Mouse (Mus musculus) CH12.LX (cell line): ENCODE results near the gene Vmn2r55. TPM values are rescaled to one million over a fixed set of nuclear protein-coding genes. Genes with fewer than 3 reads are reported as not detected.
"Not testable (repeated sequence)": the region's sequence is repeated elsewhere in the genome, so short reads cannot be mapped to it uniquely, and the experiment has no call there.

Experiments
- DNase-seq: peaks from one replicate; pipeline ENCODE4 v3.0.0-alpha.2; 2013; ENCODE audit errors: extremely low read depth
- H3K27ac ChIP-seq: 2 replicates; pipeline ENCODE4 v1.5.1; 2012; ENCODE audit warnings: low read depth, mild to moderate bottlenecking, control low read depth, moderate library complexity; ENCODE audit not compliant: insufficient read depth
- H3K27me3 ChIP-seq: replicated peaks from 2 replicates; pipeline ENCODE3; 2012; ENCODE audit warnings: inconsistent platforms
- H3K36me3 ChIP-seq, 2 experiments: replicated peaks in 1 of 2; 2 replicates each; pipeline versions ENCODE3 to v1.6.1; 2012; ENCODE audit warnings: inconsistent platforms in 1 of 2, low read length in 1 of 2, mild to moderate bottlenecking in 1 of 2, mixed read lengths in 1 of 2, moderate library complexity in 1 of 2; ENCODE audit not compliant: control insufficient read depth in 1 of 2, insufficient read depth in 1 of 2
- H3K4me1 ChIP-seq, 2 experiments: 2 replicates each; pipeline ENCODE4 v1.6.1; 2012; ENCODE audit warnings: inconsistent platforms in 1 of 2, moderate library complexity in 1 of 2; ENCODE audit not compliant: insufficient read depth in 2 of 2, control insufficient read depth in 1 of 2
- H3K4me2 ChIP-seq: 2 replicates; pipeline ENCODE4 v1.6.1; 2012; ENCODE audit warnings: low read depth, mild to moderate bottlenecking, control low read depth; ENCODE audit not compliant: poor library complexity, insufficient read depth, severe bottlenecking
- H3K4me3 ChIP-seq, 3 experiments: fragments of 150-350 bp in 1 of 3; sonication (generic) in 1 of 3; replicated peaks in 1 of 3; 2 replicates each; pipeline versions ENCODE3 to v1.5.1; 2011 to 2012; ENCODE audit warnings: low read depth in 2 of 3, low read length in 2 of 3, mild to moderate bottlenecking in 2 of 3, moderate library complexity in 2 of 3, control low read depth in 1 of 3, improper control_type of control experiment in 1 of 3, inconsistent platforms in 1 of 3, mixed read lengths in 1 of 3; ENCODE audit not compliant: poor library complexity in 1 of 3
- H3K79me2 ChIP-seq: replicated peaks from 2 replicates; pipeline ENCODE4 v1.6.1; 2012; ENCODE audit warnings: mild to moderate bottlenecking, moderate library complexity; ENCODE audit not compliant: control insufficient read depth, poor library complexity, insufficient read depth, severe bottlenecking; ENCODE audit errors: extremely low read depth
- H3K9ac ChIP-seq: 2 replicates; pipeline ENCODE4 v1.6.1; 2012; ENCODE audit warnings: low read depth, mild to moderate bottlenecking, control low read depth, moderate library complexity; ENCODE audit not compliant: insufficient read depth
- H3K9me3 ChIP-seq: replicated peaks from 2 replicates; pipeline ENCODE3; 2012; ENCODE audit warnings: low read length, inconsistent platforms, mixed read lengths
- CHD2 ChIP-seq: IDR thresholded peaks from 2 replicates; pipeline ENCODE4 v1.6.1; 2011; ENCODE audit warnings: low read length, improper control_type of control experiment
- EP300 ChIP-seq: IDR thresholded peaks from 2 replicates; pipeline ENCODE4 v1.6.1; 2011; ENCODE audit warnings: low read length, improper control_type of control experiment
- ETS1 ChIP-seq: conservative IDR thresholded peaks from 2 replicates; pipeline ENCODE4 v1.6.1; 2012; ENCODE audit warnings: low read depth, mild to moderate bottlenecking, inconsistent platforms, low read length, improper control_type of control experiment, moderate library complexity
- JUN ChIP-seq: IDR thresholded peaks from 2 replicates; pipeline ENCODE4 v1.6.1; 2011; ENCODE audit warnings: low read depth, mild to moderate bottlenecking, low read length, improper control_type of control experiment, moderate library complexity; ENCODE audit not compliant: insufficient read depth
- MAZ ChIP-seq: IDR thresholded peaks from 2 replicates; pipeline ENCODE4 v1.6.1; 2012; ENCODE audit warnings: low read depth, mild to moderate bottlenecking, inconsistent platforms, low read length, improper control_type of control experiment, moderate library complexity
- NRF1 ChIP-seq: IDR thresholded peaks from 2 replicates; pipeline ENCODE4 v1.6.1; 2014; ENCODE audit warnings: low read depth, mild to moderate bottlenecking, inconsistent platforms, low read length, improper control_type of control experiment, moderate library complexity
- POLR2AphosphoS2 ChIP-seq: IDR thresholded peaks from 2 replicates; pipeline ENCODE4 v1.6.1; 2011; ENCODE audit warnings: low read depth, low read length, improper control_type of control experiment
- SMC3 ChIP-seq: IDR thresholded peaks from 2 replicates; pipeline ENCODE4 v1.6.1; 2011; ENCODE audit warnings: low read depth, low read length, improper control_type of control experiment
- UBTF ChIP-seq: IDR thresholded peaks from 2 replicates; pipeline ENCODE4 v1.6.1; 2012; ENCODE audit warnings: low read depth, mild to moderate bottlenecking, inconsistent platforms, low read length, improper control_type of control experiment, moderate library complexity
- ZC3H11A ChIP-seq: IDR thresholded peaks from 2 replicates; pipeline ENCODE4 v1.6.1; 2012; ENCODE audit warnings: low read depth, mild to moderate bottlenecking, inconsistent platforms, low read length, improper control_type of control experiment
- ZNF384 ChIP-seq: IDR thresholded peaks from 2 replicates; pipeline ENCODE4 v1.6.1; 2012; ENCODE audit warnings: low read depth, low read length, improper control_type of control experiment, inconsistent platforms
- dilution Hi-C: fragments of 300-500 bp; cut with MboI; formaldehyde crosslinking; loops from 2 replicates; pipeline ENCODE4 v1.14.3; 2020; ENCODE audit warnings: low sequenced_read_pairs; ENCODE audit not compliant: extremely low pct_unique_long_range_greater_than_20kb, extremely low pct_ligation_motif_present
- in situ Hi-C: fragments of 300-500 bp; cut with MboI; formaldehyde crosslinking; loops from 3 replicates; pipeline ENCODE4 v1.14.3; 2019; ENCODE audit warnings: low sequenced_read_pairs, low pct_ligation_motif_present, low pct_unique_long_range_greater_than_20kb, mixed read lengths
- polyA plus RNA-seq: library from polyadenylated mRNA; unstranded; fragments of >175 nt; gene quantifications from 2 replicates; pipeline ENCODE4 v1.2.1, GENCODE M21; 2012; ENCODE audit warnings: low read depth; ENCODE audit not compliant: insufficient read length
- total RNA-seq, 2 experiments: library from RNA; depleted of rRNA; stranded (reverse); fragments of 300-350 nt in 1 of 2; fragments of >200 nt in 1 of 2; gene quantifications; 2 replicates each; pipeline ENCODE4 v1.2.3; 2012 to 2014

Vmn2r55 gene
- total RNA-seq (2012; rRNA removed): not detected in 2 replicates
- not detected in 2 replicates for total RNA-seq (2014; rRNA removed)
- polyA plus RNA-seq: not detected in 2 replicates

GRCm38 (mm10) chr7:12684903-12685302 lies at the start of gene Vmn2r55:
Gene Vmn2r55 (minus strand): TSS chr7:12685003.
- H3K9ac ChIP-seq, H3K27ac ChIP-seq, H3K36me3 ChIP-seq, H3K4me3 ChIP-seq, H3K4me2 ChIP-seq, H3K27me3 ChIP-seq, H3K9me3 ChIP-seq, dilution Hi-C loops, H3K79me2 ChIP-seq, H3K4me1 ChIP-seq, in situ Hi-C loops, DNase-seq: not testable (repeated sequence)

- H3K9ac ChIP-seq, dilution Hi-C loops, H3K79me2 ChIP-seq, H3K4me3 ChIP-seq, H3K36me3 ChIP-seq, DNase-seq, H3K27ac ChIP-seq, H3K4me1 ChIP-seq, H3K9me3 ChIP-seq, H3K4me2 ChIP-seq, in situ Hi-C loops, H3K27me3 ChIP-seq: not testable (repeated sequence)
These were observed 44.6 kb downstream of the Vmn2r55 start, which contains the start of gene Vmn2r54 for GRCm38 (mm10) chr7:12640219-12640618. Gene Vmn2r54 (minus strand): TSS chr7:12640319.

- Histone ChIP-seq H3K9ac (no peak within 1 kb of the TSS), H3K9me3 (no peaks in the 10 kb centered on the region), H3K4me3 (no peak within 1 kb of the TSS), H3K4me2 (no peak within 1 kb of the TSS), H3K27me3 (peaks cover 36% of the 10 kb centered on the region), H3K36me3 (no peaks in the 10 kb centered on the region), H3K27ac (no peak within 1 kb of the TSS), H3K79me2 (no peaks in the 10 kb centered on the region), H3K4me1 (no peaks in the 10 kb centered on the region)
- dilution Hi-C loops: no loop called here
- in situ Hi-C loops: no loop called here
- no peak for DNase-seq
- no peak for TF ChIP-seq CHD2
- no peak for TF ChIP-seq MAZ
- no peak for TF ChIP-seq SMC3
- TF ChIP-seq POLR2AphosphoS2: no peak
- no peak for TF ChIP-seq ZNF384
- TF ChIP-seq JUN: no peak
- TF ChIP-seq NRF1: no peak
- TF ChIP-seq ETS1: no peak
- TF ChIP-seq ZC3H11A: no peak
- TF ChIP-seq EP300: no peak
- no peak for TF ChIP-seq UBTF
These were observed 76.1 kb downstream of the Vmn2r55 start, which contains the start of gene Vmn2r53 for GRCm38 (mm10) chr7:12608688-12609087. Gene Vmn2r53 (minus strand): TSS chr7:12608788.

Other genes starting within 250 kb of the Vmn2r55 start
- 5.0 and 5.4 TPM in 2 replicates for gene Zfp606, start 206.7 kb downstream of the Vmn2r55 start, total RNA-seq (2012; rRNA removed)
- 5.7 and 5.8 TPM in 2 replicates for gene Zfp606, start 206.7 kb downstream of the Vmn2r55 start, total RNA-seq (2014; rRNA removed)
- gene Zfp606, start 206.7 kb downstream of the Vmn2r55 start, polyA plus RNA-seq: 1.7 and 2.1 TPM in 2 replicates
- gene 2900092C05Rik, start 172.5 kb downstream of the Vmn2r55 start, total RNA-seq (2012; rRNA removed): not detected in 2 replicates
- not detected in 2 replicates for gene 2900092C05Rik, start 172.5 kb downstream of the Vmn2r55 start, total RNA-seq (2014; rRNA removed)
- gene 2900092C05Rik, start 172.5 kb downstream of the Vmn2r55 start, polyA plus RNA-seq: not detected in 2 replicates
- gene Vmn2r53, start 76.2 kb downstream of the Vmn2r55 start, total RNA-seq (2012; rRNA removed): not detected in 2 replicates
- not detected in 2 replicates for gene Vmn2r53, start 76.2 kb downstream of the Vmn2r55 start, total RNA-seq (2014; rRNA removed)
- 0.01 TPM in 2 replicates for gene Vmn2r53, start 76.2 kb downstream of the Vmn2r55 start, polyA plus RNA-seq
- gene Vmn2r54, start 44.7 kb downstream of the Vmn2r55 start, total RNA-seq (2012; rRNA removed): not detected in 2 replicates
- not detected in 2 replicates for gene Vmn2r54, start 44.7 kb downstream of the Vmn2r55 start, total RNA-seq (2014; rRNA removed)
- not detected in 2 replicates for gene Vmn2r54, start 44.7 kb downstream of the Vmn2r55 start, polyA plus RNA-seq
- gene Vmn2r56, start 50.0 kb upstream of the Vmn2r55 start, total RNA-seq (2012; rRNA removed): not detected in 2 replicates
- not detected in 2 replicates for gene Vmn2r56, start 50.0 kb upstream of the Vmn2r55 start, total RNA-seq (2014; rRNA removed)
- not detected in 2 replicates for gene Vmn2r56, start 50.0 kb upstream of the Vmn2r55 start, polyA plus RNA-seq
- 1.6 and 1.8 TPM in 2 replicates for gene Zscan18, start 118.6 kb upstream of the Vmn2r55 start, total RNA-seq (2012; rRNA removed)
- gene Zscan18, start 118.6 kb upstream of the Vmn2r55 start, total RNA-seq (2014; rRNA removed): 0.56 and 1.4 TPM in 2 replicates
- gene Zscan18, start 118.6 kb upstream of the Vmn2r55 start, polyA plus RNA-seq: 1.3 and 1.6 TPM in 2 replicates
- 4.4 and 4.5 TPM in 2 replicates for gene Zfp329, start 133.9 kb upstream of the Vmn2r55 start, total RNA-seq (2012; rRNA removed)
- gene Zfp329, start 133.9 kb upstream of the Vmn2r55 start, total RNA-seq (2014; rRNA removed): 3.9 and 7.2 TPM in 2 replicates
- 4.3 and 4.5 TPM in 2 replicates for gene Zfp329, start 133.9 kb upstream of the Vmn2r55 start, polyA plus RNA-seq
- 29.3 and 31.0 TPM in 2 replicates for gene Zfp110, start 149.8 kb upstream of the Vmn2r55 start, total RNA-seq (2012; rRNA removed)
- 26.6 and 31.5 TPM in 2 replicates for gene Zfp110, start 149.8 kb upstream of the Vmn2r55 start, total RNA-seq (2014; rRNA removed)
- gene Zfp110, start 149.8 kb upstream of the Vmn2r55 start, polyA plus RNA-seq: 14.8 and 16.2 TPM in 2 replicates
- gene Zfp128, start 196.2 kb upstream of the Vmn2r55 start, total RNA-seq (2012; rRNA removed): 1.2 and 1.4 TPM in 2 replicates
- 0.96 and 1.2 TPM in 2 replicates for gene Zfp128, start 196.2 kb upstream of the Vmn2r55 start, total RNA-seq (2014; rRNA removed)
- 0.61 and 0.78 TPM in 2 replicates for gene Zfp128, start 196.2 kb upstream of the Vmn2r55 start, polyA plus RNA-seq
- gene Zscan22, start 212.8 kb upstream of the Vmn2r55 start, total RNA-seq (2012; rRNA removed): 3.2 and 4.2 TPM in 2 replicates
- 2.8 and 3.3 TPM in 2 replicates for gene Zscan22, start 212.8 kb upstream of the Vmn2r55 start, total RNA-seq (2014; rRNA removed)
- 7.6 and 8.9 TPM in 2 replicates for gene Zscan22, start 212.8 kb upstream of the Vmn2r55 start, polyA plus RNA-seq
- gene Rps5, start 237.3 kb upstream of the Vmn2r55 start, total RNA-seq (2012; rRNA removed): 3,671 and 4,026 TPM in 2 replicates
- 3,631 and 4,293 TPM in 2 replicates for gene Rps5, start 237.3 kb upstream of the Vmn2r55 start, total RNA-seq (2014; rRNA removed)
- 2,088 and 2,166 TPM in 2 replicates for gene Rps5, start 237.3 kb upstream of the Vmn2r55 start, polyA plus RNA-seq
- gene Rnf225, start 242.4 kb upstream of the Vmn2r55 start, total RNA-seq (2012; rRNA removed): 1.1 and 1.3 TPM in 2 replicates
- gene Rnf225, start 242.4 kb upstream of the Vmn2r55 start, total RNA-seq (2014; rRNA removed): 0.89 and 0.90 TPM in 2 replicates
- 3.4 and 4.0 TPM in 2 replicates for gene Rnf225, start 242.4 kb upstream of the Vmn2r55 start, polyA plus RNA-seq